Mouse (Mus musculus): ENCODE measurements around the gene Mafk. TPM values are rescaled to one million over a fixed set of nuclear protein-coding genes. Genes with fewer than 3 reads are reported as not detected.
A peak's percentile ranks its signal among the peaks of the same experiment; 100 is the strongest.

Gene Mafk
- polyA plus RNA-seq, 1 experiment, result 20.5 TPM

DNA sequence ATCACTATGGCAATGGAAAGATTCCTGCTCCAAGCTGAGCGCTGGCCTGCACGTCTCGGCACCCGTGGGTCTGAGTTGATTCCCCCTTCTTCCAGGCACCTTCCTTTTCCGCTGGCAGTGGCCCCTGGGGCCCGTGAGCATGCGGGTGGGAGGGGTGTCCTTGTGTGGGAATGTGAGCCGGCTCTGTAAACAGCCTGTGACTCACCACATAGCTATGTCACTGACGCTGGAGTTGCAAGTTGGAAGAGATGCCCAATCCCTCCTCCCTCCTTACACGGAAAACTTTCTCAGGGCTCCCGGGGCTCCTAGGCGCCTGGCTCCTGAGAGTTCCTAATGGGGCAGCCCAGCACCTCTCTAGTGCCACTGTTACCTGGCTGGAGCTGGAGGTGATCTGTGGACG is 5.6 kb downstream of the Mafk start:
- no peaks in the 10 kb centered on the region; the same call in none of the 2 replicates for H3K36me3 ChIP-seq (ENCODE audit: control insufficient read depth, insufficient read depth, low read length)
- H3K4me1 ChIP-seq (ENCODE audit: control insufficient read depth, insufficient read depth, low read length), result peaks cover 48% of the 10 kb centered on the region
- H3K4me3 ChIP-seq (ENCODE audit: insufficient read depth, low read depth, low read length), result peak overlapping the region; percentile 13; the same call in 1 of the 2 replicates
- H3K27ac ChIP-seq (ENCODE audit: insufficient read depth, low read depth, low read length), result peak overlapping the region; percentile 99
- TF ChIP-seq POLR2A (IDR thresholded peaks at IDR 0.05; ENCODE audit: low read depth, low read length) (no peak), CTCF (conservative IDR thresholded peaks at IDR 0.05; ENCODE audit: insufficient read depth, insufficient read length, low read depth, low read length) (no peak)
- H3K27me3 ChIP-seq (replicated peaks; ENCODE audit: control insufficient read depth, insufficient read depth, low read length), result no peaks in the 10 kb centered on the region
- 10% methylated on average over 13 of the region's 13 CpGs for WGBS
- DNase-seq, result peak; percentile 97

DNA sequence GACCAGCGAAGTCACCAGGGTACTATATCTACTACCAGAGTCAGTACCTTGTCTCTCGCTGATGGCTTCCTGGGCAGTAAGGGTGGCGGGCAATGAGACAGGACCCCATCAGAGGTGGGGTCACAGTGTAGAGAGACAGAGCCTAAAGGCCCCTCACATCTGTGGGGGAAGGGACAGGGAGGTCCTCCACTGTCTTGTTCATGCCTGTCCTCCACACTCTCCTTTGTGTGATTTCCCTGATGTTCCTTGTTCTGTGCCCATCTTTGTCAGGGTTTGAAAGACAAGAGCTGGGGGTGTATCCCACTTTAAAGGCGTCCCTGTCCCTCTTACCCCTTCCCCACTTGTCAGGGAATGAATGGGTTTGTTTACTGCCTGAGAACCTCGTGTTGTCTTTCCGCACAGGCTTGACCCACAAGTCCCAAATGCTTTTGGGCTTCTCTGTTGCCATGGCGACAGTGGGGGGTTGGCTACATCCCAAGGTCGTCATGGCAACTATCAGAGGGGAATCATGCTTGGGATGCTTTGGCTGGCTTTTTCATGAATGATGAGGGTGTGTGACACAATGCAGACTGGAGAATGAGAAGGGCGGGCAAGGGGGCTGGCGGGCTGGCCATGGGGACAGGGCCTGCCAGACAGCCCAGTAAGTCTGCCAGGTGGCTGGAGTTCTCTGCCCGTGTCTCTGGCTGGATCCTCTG is 6.3 kb downstream of the Mafk start:
- Histone ChIP-seq H3K36me3 (ENCODE audit: control insufficient read depth, insufficient read depth, low read length) (no peaks in the 10 kb centered on the region; the same call in none of the 2 replicates), H3K27ac (ENCODE audit: insufficient read depth, low read depth, low read length) (peak overlapping the region; percentile 97), H3K4me3 (ENCODE audit: insufficient read depth, low read depth, low read length) (peak overlapping the region; percentile 12), H3K4me1 (ENCODE audit: control insufficient read depth, insufficient read depth, low read length) (peaks cover 44% of the 10 kb centered on the region), H3K27me3 (replicated peaks; ENCODE audit: control insufficient read depth, insufficient read depth, low read length) (no peaks in the 10 kb centered on the region)
- 34% methylated on average over 11 of the region's 11 CpGs for WGBS
- TF ChIP-seq POLR2A (IDR thresholded peaks at IDR 0.05; ENCODE audit: low read depth, low read length) (no peak), CTCF (conservative IDR thresholded peaks at IDR 0.05; ENCODE audit: insufficient read depth, insufficient read length, low read depth, low read length) (no peak)
- peak; percentile 96 for DNase-seq

DNA sequence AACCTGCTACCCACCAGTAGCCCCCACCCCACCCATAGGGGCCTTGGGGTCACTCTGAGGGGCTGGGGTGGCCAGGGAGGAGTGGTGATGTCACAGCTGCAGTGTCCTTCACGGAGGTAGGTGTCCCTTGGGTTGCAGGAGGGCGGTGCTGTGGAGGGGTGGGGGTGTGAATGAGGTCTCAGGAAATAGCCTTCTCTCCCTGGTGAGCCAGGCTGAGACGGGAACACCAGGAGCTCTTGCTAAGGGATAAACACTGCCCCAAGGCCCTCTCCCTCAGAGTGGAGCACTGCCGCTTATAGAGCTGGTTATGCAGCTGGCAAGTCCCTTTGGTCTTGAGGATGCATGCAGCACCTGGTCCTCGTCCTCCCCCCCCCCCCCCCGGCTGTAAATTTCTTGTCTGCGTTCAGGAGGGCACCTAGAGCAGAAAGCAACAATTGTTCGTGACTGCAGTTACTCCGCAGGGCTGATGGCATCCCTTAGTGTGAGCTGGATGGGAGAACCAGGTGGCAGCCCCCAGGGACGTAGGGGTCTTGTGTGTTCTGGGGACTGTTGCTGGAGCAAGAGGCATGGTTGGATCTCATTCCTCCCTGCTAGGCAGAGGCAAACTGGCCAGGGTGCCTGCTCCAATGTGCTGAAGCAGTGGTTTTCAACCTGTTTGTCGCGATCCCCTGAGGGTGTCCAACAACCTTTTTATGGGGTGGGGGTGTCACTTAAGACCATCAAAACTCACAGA is 7.0 kb downstream of the Mafk start:
- peak overlapping the region; percentile 46 for H3K27ac ChIP-seq (ENCODE audit: insufficient read depth, low read depth, low read length)
- H3K4me1 ChIP-seq (ENCODE audit: control insufficient read depth, insufficient read depth, low read length), result peaks cover 38% of the 10 kb centered on the region
- no peaks in the 10 kb centered on the region; the same call in none of the 2 replicates for H3K36me3 ChIP-seq (ENCODE audit: control insufficient read depth, insufficient read depth, low read length)
- 48% methylated on average over 12 of the region's 12 CpGs for WGBS
- H3K27me3 ChIP-seq (replicated peaks; ENCODE audit: control insufficient read depth, insufficient read depth, low read length), result no peaks in the 10 kb centered on the region
- no peak for DNase-seq
- no peak overlapping the region for H3K4me3 ChIP-seq (ENCODE audit: insufficient read depth, low read depth, low read length)
- TF ChIP-seq CTCF (conservative IDR thresholded peaks at IDR 0.05; ENCODE audit: insufficient read depth, insufficient read length, low read depth, low read length) (no peak), POLR2A (IDR thresholded peaks at IDR 0.05; ENCODE audit: low read depth, low read length) (no peak)

GRCm38 (mm10) chr5:139799041-139799440 is 7.7 kb downstream of the Mafk start:
- no peak for DNase-seq
- H3K27ac ChIP-seq (ENCODE audit: insufficient read depth, low read depth, low read length), result no peak overlapping the region
- no peak for TF ChIP-seq CTCF (conservative IDR thresholded peaks at IDR 0.05; ENCODE audit: insufficient read depth, insufficient read length, low read depth, low read length)
- TF ChIP-seq POLR2A (IDR thresholded peaks at IDR 0.05; ENCODE audit: low read depth, low read length), result no peak
- 93% methylated on average over 9 of the region's 9 CpGs for WGBS
- H3K4me3 ChIP-seq (ENCODE audit: insufficient read depth, low read depth, low read length), result no peak overlapping the region
- no peaks in the 10 kb centered on the region; the same call in none of the 2 replicates for H3K36me3 ChIP-seq (ENCODE audit: control insufficient read depth, insufficient read depth, low read length)
- H3K27me3 ChIP-seq (replicated peaks; ENCODE audit: control insufficient read depth, insufficient read depth, low read length), result no peaks in the 10 kb centered on the region
- H3K4me1 ChIP-seq (ENCODE audit: control insufficient read depth, insufficient read depth, low read length), result peaks cover 33% of the 10 kb centered on the region

DNA sequence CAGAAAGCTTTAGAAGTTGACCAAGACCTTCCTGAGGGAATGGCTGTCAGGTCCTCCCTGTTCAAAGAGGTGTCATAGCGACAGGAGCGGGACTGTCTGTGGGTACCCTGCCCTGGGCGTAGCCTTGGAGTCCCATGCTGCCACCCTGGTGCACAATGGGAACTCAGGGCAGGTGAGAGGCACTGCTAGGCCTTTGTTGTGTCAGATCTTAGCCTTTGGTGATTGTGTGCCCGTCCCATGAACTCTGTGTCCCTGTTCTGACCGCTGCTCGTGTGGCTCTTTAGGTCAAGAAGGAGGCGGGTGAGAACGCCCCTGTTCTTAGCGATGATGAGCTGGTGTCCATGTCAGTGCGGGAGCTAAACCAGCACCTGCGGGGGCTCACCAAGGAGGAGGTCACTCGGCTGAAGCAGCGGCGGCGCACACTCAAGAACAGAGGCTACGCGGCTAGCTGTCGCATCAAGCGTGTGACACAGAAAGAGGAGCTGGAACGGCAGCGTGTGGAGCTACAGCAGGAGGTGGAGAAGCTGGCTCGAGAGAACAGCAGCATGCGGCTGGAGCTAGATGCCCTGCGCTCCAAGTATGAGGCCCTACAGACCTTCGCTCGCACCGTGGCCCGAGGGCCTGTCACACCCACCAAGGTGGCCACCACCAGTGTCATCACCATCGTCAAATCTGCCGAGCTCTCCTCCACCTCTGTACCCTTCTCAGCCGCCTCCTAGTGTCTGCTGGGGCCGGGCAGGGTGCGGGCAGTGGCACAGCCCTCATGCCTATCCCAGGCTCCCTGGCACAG is 8.7 kb downstream of the Mafk start:
- WGBS, result 86% methylated on average over 33 of the region's 33 CpGs
- H3K27me3 ChIP-seq (replicated peaks; ENCODE audit: control insufficient read depth, insufficient read depth, low read length), result no peaks in the 10 kb centered on the region
- no peak for TF ChIP-seq CTCF (conservative IDR thresholded peaks at IDR 0.05; ENCODE audit: insufficient read depth, insufficient read length, low read depth, low read length)
- TF ChIP-seq POLR2A (IDR thresholded peaks at IDR 0.05; ENCODE audit: low read depth, low read length), result no peak
- no peak overlapping the region for H3K4me3 ChIP-seq (ENCODE audit: insufficient read depth, low read depth, low read length)
- no peak for DNase-seq
- no peak overlapping the region for H3K27ac ChIP-seq (ENCODE audit: insufficient read depth, low read depth, low read length)
- peaks cover 25% of the 10 kb centered on the region for H3K4me1 ChIP-seq (ENCODE audit: control insufficient read depth, insufficient read depth, low read length)
- no peaks in the 10 kb centered on the region; the same call in none of the 2 replicates for H3K36me3 ChIP-seq (ENCODE audit: control insufficient read depth, insufficient read depth, low read length)

DNA sequence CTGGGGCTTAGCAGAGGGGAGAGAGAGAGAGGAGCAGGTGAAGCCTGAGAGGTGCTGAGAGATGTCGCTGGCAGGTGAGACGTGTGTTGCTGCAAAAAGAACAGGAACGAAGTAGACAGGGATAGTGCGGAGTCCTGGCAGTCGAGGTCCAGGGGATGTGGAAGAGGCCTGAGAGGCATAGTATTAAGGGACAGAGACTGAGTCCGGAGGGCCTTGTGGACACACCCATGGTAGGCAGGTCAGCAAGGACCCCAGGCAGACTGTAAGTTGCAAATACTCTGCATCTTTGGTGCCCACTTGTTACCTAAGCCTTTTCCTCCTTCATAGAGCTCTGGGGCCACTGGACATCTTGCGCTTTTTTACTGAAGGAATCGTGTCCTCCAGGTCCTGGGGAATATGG is 9.9 kb downstream of the Mafk start:
- TF ChIP-seq POLR2A (IDR thresholded peaks at IDR 0.05; ENCODE audit: low read depth, low read length), result no peak
- no peak for TF ChIP-seq CTCF (conservative IDR thresholded peaks at IDR 0.05; ENCODE audit: insufficient read depth, insufficient read length, low read depth, low read length)
- no peak overlapping the region for H3K4me3 ChIP-seq (ENCODE audit: insufficient read depth, low read depth, low read length)
- H3K27me3 ChIP-seq (replicated peaks; ENCODE audit: control insufficient read depth, insufficient read depth, low read length), result no peaks in the 10 kb centered on the region
- H3K27ac ChIP-seq (ENCODE audit: insufficient read depth, low read depth, low read length), result no peak overlapping the region
- no peaks in the 10 kb centered on the region; the same call in none of the 2 replicates for H3K36me3 ChIP-seq (ENCODE audit: control insufficient read depth, insufficient read depth, low read length)
- WGBS, result 94% methylated on average over 8 of the region's 8 CpGs
- H3K4me1 ChIP-seq (ENCODE audit: control insufficient read depth, insufficient read depth, low read length), result peaks cover 13% of the 10 kb centered on the region
- DNase-seq, result no peak
